Mouse (Mus musculus) MEL (cell line): ENCODE measurements around the gene Col1a1. TPM values are rescaled to one million over a fixed set of nuclear protein-coding genes. Genes with fewer than 3 reads are reported as not detected.

Source experiments
- DNase-seq: peaks from one replicate; pipeline ENCODE4 v3.0.0; 2011; ENCODE audit warnings: low read depth, low spot score
- H3K27ac ChIP-seq: 2 replicates; pipeline ENCODE4 v1.5.1; 2012; ENCODE audit warnings: low read depth, mild to moderate bottlenecking, control low read depth, low read length, moderate library complexity; ENCODE audit not compliant: control insufficient read depth
- H3K27me3 ChIP-seq, 2 experiments: fragments of 150-350 bp in 1 of 2; sonication (generic) in 1 of 2; 2 replicates each; pipeline ENCODE4 v1.6.1; 2012; ENCODE audit warnings: low read length in 2 of 2, mild to moderate bottlenecking in 2 of 2, improper control_type of control experiment in 1 of 2, moderate library complexity in 1 of 2; ENCODE audit not compliant: insufficient read depth in 2 of 2, control insufficient read depth in 1 of 2
- H3K36me3 ChIP-seq, 2 experiments: 2 replicates each; pipeline ENCODE4 v1.6.1; 2012 to 2014; ENCODE audit warnings: low read length in 2 of 2, improper control_type of control experiment in 1 of 2, inconsistent platforms in 1 of 2, mild to moderate bottlenecking in 1 of 2; ENCODE audit not compliant: insufficient read depth in 2 of 2, control insufficient read depth in 1 of 2
- H3K4me1 ChIP-seq, 2 experiments: fragments of 150-350 bp in 1 of 2; sonication (generic) in 1 of 2; 2 replicates each; pipeline ENCODE4 v1.6.1; 2012; ENCODE audit warnings: low read length in 2 of 2, improper control_type of control experiment in 1 of 2, mild to moderate bottlenecking in 1 of 2; ENCODE audit not compliant: insufficient read depth in 2 of 2, control insufficient read depth in 1 of 2
- H3K4me3 ChIP-seq, 2 experiments: fragments of 150-350 bp in 1 of 2; sonication (generic) in 1 of 2; 2 replicates each; pipeline ENCODE4 v1.5.1; 2012; ENCODE audit warnings: low read depth in 2 of 2, low read length in 2 of 2, mild to moderate bottlenecking in 2 of 2, moderate library complexity in 2 of 2, control low read depth in 1 of 2, improper control_type of control experiment in 1 of 2; ENCODE audit not compliant: control insufficient read depth in 1 of 2, insufficient read depth in 1 of 2
- H3K79me2 ChIP-seq: 2 replicates; pipeline ENCODE4 v1.6.1; 2012; ENCODE audit warnings: mild to moderate bottlenecking, low read length, moderate library complexity; ENCODE audit not compliant: control insufficient read depth, poor library complexity, insufficient read depth
- H3K9ac ChIP-seq: 2 replicates; pipeline ENCODE4 v1.6.1; 2012; ENCODE audit warnings: low read depth, mild to moderate bottlenecking, control low read depth, low read length, moderate library complexity; ENCODE audit not compliant: control insufficient read depth, poor library complexity, severe bottlenecking
- H3K9me3 ChIP-seq: fragments of 150-350 bp; sonication (generic); replicated peaks from 2 replicates; pipeline ENCODE4 v1.6.1; 2012; ENCODE audit warnings: mild to moderate bottlenecking, low read length, improper control_type of control experiment, moderate library complexity; ENCODE audit not compliant: insufficient read depth
- CHD2 ChIP-seq: IDR thresholded peaks from 2 replicates; pipeline ENCODE4 v1.6.1; 2011; ENCODE audit warnings: low read length, improper control_type of control experiment
- ETS1 ChIP-seq: IDR thresholded peaks from 2 replicates; pipeline ENCODE4 v1.6.1; 2012; ENCODE audit warnings: low read depth, mild to moderate bottlenecking, inconsistent platforms, low read length, improper control_type of control experiment, moderate library complexity
- GATA1 ChIP-seq: IDR thresholded peaks from 2 replicates; pipeline ENCODE4 v1.6.1; 2011; ENCODE audit warnings: low read depth, low read length, improper control_type of control experiment
- KAT2A ChIP-seq: conservative IDR thresholded peaks from 2 replicates; pipeline ENCODE4 v1.6.1; 2012; ENCODE audit warnings: low read depth, low read length, improper control_type of control experiment, inconsistent platforms
- MEF2A ChIP-seq: IDR thresholded peaks from 2 replicates; pipeline ENCODE4 v1.6.1; 2014; ENCODE audit warnings: low read depth, mild to moderate bottlenecking, inconsistent platforms, low read length, improper control_type of control experiment; ENCODE audit not compliant: poor library complexity, insufficient replicate concordance, severe bottlenecking; ENCODE audit errors: extremely low read depth
- MYB ChIP-seq: IDR thresholded peaks from 2 replicates; pipeline ENCODE4 v1.6.1; 2011; ENCODE audit warnings: mild to moderate bottlenecking, low read depth, low read length, improper control_type of control experiment
- NRF1 ChIP-seq: IDR thresholded peaks from 2 replicates; pipeline ENCODE4 v1.6.1; 2014; ENCODE audit warnings: low read depth, mild to moderate bottlenecking, inconsistent platforms, low read length, improper control_type of control experiment, moderate library complexity; ENCODE audit not compliant: poor library complexity, insufficient read depth, severe bottlenecking
- POLR2AphosphoS5 ChIP-seq: IDR thresholded peaks from 2 replicates; pipeline ENCODE4 v1.6.1; 2012; ENCODE audit warnings: low read depth, borderline replicate concordance, mild to moderate bottlenecking, inconsistent platforms, low read length, moderate library complexity, mixed read lengths
- RAD21 ChIP-seq: IDR thresholded peaks from 2 replicates; pipeline ENCODE4 v1.6.1; 2011; ENCODE audit warnings: mild to moderate bottlenecking, low read depth, low read length, improper control_type of control experiment
- TAL1 ChIP-seq: IDR thresholded peaks from 2 replicates; pipeline ENCODE4 v1.6.1; 2012; ENCODE audit warnings: mild to moderate bottlenecking, inconsistent platforms, low read length, moderate library complexity, mixed read lengths
- TCF12 ChIP-seq: IDR thresholded peaks from 2 replicates; pipeline ENCODE4 v1.6.1; 2014; ENCODE audit warnings: low read depth, mild to moderate bottlenecking, inconsistent platforms, low read length, improper control_type of control experiment, moderate library complexity
- UBTF ChIP-seq: IDR thresholded peaks from 2 replicates; pipeline ENCODE4 v1.6.1; 2012; ENCODE audit warnings: low read depth, mild to moderate bottlenecking, inconsistent platforms, low read length, improper control_type of control experiment, moderate library complexity, borderline replicate concordance; ENCODE audit not compliant: insufficient read depth
- USF1 ChIP-seq: IDR thresholded peaks from 2 replicates; pipeline ENCODE4 v1.6.1; 2014; ENCODE audit warnings: low read depth, mild to moderate bottlenecking, inconsistent platforms, low read length, improper control_type of control experiment, moderate library complexity
- ZKSCAN1 ChIP-seq: IDR thresholded peaks from 2 replicates; pipeline ENCODE4 v1.6.1; 2012; ENCODE audit warnings: low read depth, mild to moderate bottlenecking, inconsistent platforms, low read length, improper control_type of control experiment, moderate library complexity
- ZNF384 ChIP-seq: IDR thresholded peaks from 2 replicates; pipeline ENCODE4 v1.6.1; 2012; ENCODE audit warnings: low read depth, mild to moderate bottlenecking, inconsistent platforms, low read length, improper control_type of control experiment
- polyA plus RNA-seq, 2 experiments: library from polyadenylated mRNA; stranded (reverse) in 1 of 2; unstranded in 1 of 2; fragments of >175 nt in 1 of 2; fragments of >200 nt in 1 of 2; gene quantifications; 2 replicates each; pipeline versions ENCODE4 v1.2.1 to v1.2.4; 2012; ENCODE audit warnings: low replicate concordance in 2 of 2, low read depth in 1 of 2; ENCODE audit not compliant: insufficient read length in 2 of 2, insufficient read depth in 1 of 2, missing spikeins in 1 of 2
- total RNA-seq: library from RNA; depleted of rRNA; stranded (reverse); fragments of 300-350 nt; gene quantifications from 2 replicates; pipeline ENCODE4 v1.2.3, GENCODE M21; 2012

Col1a1 gene
- total and polyA plus RNA-seq, 3 experiments, result 0.12 to 0.61 TPM; not detected in 1

- H3K27ac ChIP-seq, result no peak overlapping the region
- no peak overlapping the region for H3K9ac ChIP-seq
- no peak for DNase-seq
- no peaks in the 10 kb centered on the region; a peak in 1 of 4 replicates for H3K36me3 ChIP-seq
- H3K4me1 ChIP-seq, result peaks cover 0 to 3% of the 10 kb centered on the region in 2 experiments; a peak in 1 of 4 replicates
- H3K27me3 ChIP-seq, result peaks cover 7 to 10% of the 10 kb centered on the region in 2 experiments
- H3K9me3 ChIP-seq, result no peaks in the 10 kb centered on the region
- no peaks in the 10 kb centered on the region for H3K79me2 ChIP-seq
- TF ChIP-seq TAL1, result no peak
- TF ChIP-seq NRF1, result no peak
- no peak for TF ChIP-seq GATA1
- TF ChIP-seq CHD2, result no peak
- TF ChIP-seq UBTF, result no peak
- TF ChIP-seq KAT2A, result no peak
- TF ChIP-seq RAD21, result no peak
- no peak for TF ChIP-seq ZKSCAN1
- TF ChIP-seq USF1, result no peak
- no peak for TF ChIP-seq ETS1
- no peak for TF ChIP-seq POLR2AphosphoS5
- no peak for TF ChIP-seq TCF12
- TF ChIP-seq ZNF384, result no peak
- H3K4me3 ChIP-seq, result no peak overlapping the region
Observed at GRCm38 (mm10) chr11:94972887-94973286, 36.9 kb downstream of the Col1a1 start.

GRCm38 (mm10) chr11:94973313-94973712, 37.3 kb downstream of the Col1a1 start:
- Histone ChIP-seq H3K79me2 (no peaks in the 10 kb centered on the region), H3K27ac (no peak overlapping the region), H3K27me3 (peaks cover 5 to 7% of the 10 kb centered on the region in 2 experiments), H3K36me3 (peaks cover 0 to 3% of the 10 kb centered on the region in 2 experiments; a peak in 2 of 4 replicates), H3K9me3 (no peaks in the 10 kb centered on the region), H3K9ac (no peak overlapping the region), H3K4me1 (peaks cover 1 to 3% of the 10 kb centered on the region in 2 experiments; a peak in 2 of 4 replicates), H3K4me3 (no peak overlapping the region)
- no peak for DNase-seq
- no peak for TF ChIP-seq CHD2
- TF ChIP-seq MEF2A, result no peak
- no peak for TF ChIP-seq NRF1
- TF ChIP-seq MYB, result no peak
